ENCODE assay signal across 8 mouse cellular contexts in the genomic region with DNA sequence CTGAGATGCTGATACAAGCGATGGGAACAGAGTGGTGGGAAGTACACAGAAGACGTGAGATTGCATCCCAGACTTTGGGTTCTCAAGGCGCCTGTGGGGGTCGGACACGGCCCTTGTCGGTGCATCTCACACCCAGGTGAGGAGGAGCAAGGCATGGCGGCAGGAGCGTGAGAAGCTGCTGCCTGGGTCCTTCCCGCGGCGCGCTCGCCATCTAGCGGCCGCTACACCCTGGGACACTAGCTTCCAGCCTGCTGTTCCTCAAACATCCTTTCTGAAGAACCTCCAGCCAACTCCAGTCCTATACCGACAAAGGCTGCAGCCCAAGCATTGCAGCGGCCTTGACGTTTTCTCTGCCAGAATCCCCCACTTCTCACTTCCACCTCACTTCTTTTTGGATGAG. TPM values are rescaled to one million over a fixed set of nuclear protein-coding genes. Genes with fewer than 3 reads are reported as not detected.
DNase-seq lines count a peak whose midpoint lies in the region.

No protein-coding gene starts in this region.

- DNase-seq in gastrocnemius, postnatal 10 days: peak; percentile 66
- DNase-seq in gastrocnemius, adult 18-20 months (ENCODE audit: low spot score): no peak
- DNase-seq in T-cell, adult 2 months (ENCODE audit: low spot score): peak; percentile 69
- peak; percentile 78 for DNase-seq in embryo, embryonic 9.5 days (ENCODE audit: extremely low spot score)
- DNase-seq in heart, postnatal 10 days: peak; percentile 66 to 67
- DNase-seq in limb, embryonic 10.5 days (ENCODE audit: low spot score): peak; percentile 87
- DNase-seq in midbrain, embryonic 10.5 days (ENCODE audit: low spot score): peak; percentile 75
- DNase-seq in splenic B cell, adult 2 months (ENCODE audit: low read depth, low spot score): peak; percentile 83

- H3K9me3 ChIP-seq in limb, embryonic 10.5 days (replicated peaks): no peaks in the 10 kb centered on the region
- H3K9me3 ChIP-seq in midbrain, embryonic 10.5 days (replicated peaks): no peaks in the 10 kb centered on the region

- WGBS in limb, embryonic 10.5 days: 1% methylated on average over 18 of the region's 18 CpGs
- under 1% methylated on average over 18 of the region's 18 CpGs for WGBS in midbrain, embryonic 10.5 days

- peaks cover 13% of the 10 kb centered on the region for H3K27me3 ChIP-seq in limb, embryonic 10.5 days (ENCODE audit: low read depth, poor library complexity, severe bottlenecking)
- H3K27me3 ChIP-seq in midbrain, embryonic 10.5 days (ENCODE audit: low read depth, poor library complexity, severe bottlenecking): peaks cover 39% of the 10 kb centered on the region
- H3K27me3 ChIP-seq in splenic B cell, adult 2 months (ENCODE audit: control insufficient read depth, insufficient read depth, low read length, poor library complexity, severe bottlenecking): no peaks in the 10 kb centered on the region; the same call in 1 of the 2 replicates

- no peaks in the 10 kb centered on the region for H3K36me3 ChIP-seq in limb, embryonic 10.5 days
- no peaks in the 10 kb centered on the region for H3K36me3 ChIP-seq in midbrain, embryonic 10.5 days
- H3K36me3 ChIP-seq in splenic B cell, adult 2 months (ENCODE audit: control insufficient read depth, insufficient read depth, low read length, poor library complexity, severe bottlenecking): no peaks in the 10 kb centered on the region

- H3K27ac ChIP-seq in limb, embryonic 10.5 days: 0 out of 2 replicates have a peak overlapping the region, but pooled peaks have one; percentile 3
- peak overlapping the region; percentile 38; the same call in 1 of the 2 replicates for H3K27ac ChIP-seq in midbrain, embryonic 10.5 days (replicated peaks)

- intact Hi-C loops in heart, postnatal 10 days (cut with DNase I): no loop called here

- H3K4me3 ChIP-seq in limb, embryonic 10.5 days: peak overlapping the region; percentile 36
- H3K4me3 ChIP-seq in midbrain, embryonic 10.5 days: peak overlapping the region; percentile 36

- peaks cover 23% of the 10 kb centered on the region for H3K4me1 ChIP-seq in limb, embryonic 10.5 days
- peaks cover 16% of the 10 kb centered on the region for H3K4me1 ChIP-seq in midbrain, embryonic 10.5 days

RNA-seq across cellular contexts. Expression of gene Dand5, which starts 1.0 kb away (rescaled TPM):
- total RNA-seq in gastrocnemius, postnatal 10 days (2021): 1 to 10 TPM; 5.8 to 7.3 TPM
- 10 to 100 TPM; 12.8 to 12.9 TPM for total RNA-seq in gastrocnemius, adult 18-20 months (2021)
- 1 to 10 TPM; 3.1 to 3.8 TPM for total RNA-seq in heart, postnatal 10 days (2021)
- 1.9 and 2.7 TPM in 2 replicates for polyA plus RNA-seq in limb, embryonic 10.5 days (2016; fragmentation: Nextera tagmentation; extraction: Ambion mirVana)
- 2.9 and 5.3 TPM in 2 replicates for polyA plus RNA-seq in midbrain, embryonic 10.5 days (2016; fragmentation: Nextera tagmentation; extraction: Ambion mirVana)

RNA-seq across cellular contexts. Expression of gene Gadd45gip1, which starts 7.7 kb away (rescaled TPM):
- 10 to 100 TPM; 30.3 to 33.4 TPM for total RNA-seq in gastrocnemius, postnatal 10 days (2021)
- 10 to 100 TPM; 22.9 to 24.2 TPM for total RNA-seq in gastrocnemius, adult 18-20 months (2021)
- total RNA-seq in heart, postnatal 10 days (2021): 10 to 100 TPM; 23.7 to 25.0 TPM
- polyA plus RNA-seq in limb, embryonic 10.5 days (2016; fragmentation: Nextera tagmentation; extraction: Ambion mirVana): 51.7 and 54.4 TPM in 2 replicates
- 46.3 and 47.2 TPM in 2 replicates for polyA plus RNA-seq in midbrain, embryonic 10.5 days (2016; fragmentation: Nextera tagmentation; extraction: Ambion mirVana)

RNA-seq across cellular contexts. Expression of gene Rad23a, which starts 16.8 kb away (rescaled TPM):
- 100 to 1,000 TPM; 124 to 130 TPM for total RNA-seq in gastrocnemius, postnatal 10 days (2021)
- 100 to 1,000 TPM; 171 to 176 TPM for total RNA-seq in gastrocnemius, adult 18-20 months (2021)
- total RNA-seq in heart, postnatal 10 days (2021): 10 to 100 TPM; 77.8 to 88.5 TPM
- 119 and 122 TPM in 2 replicates for polyA plus RNA-seq in limb, embryonic 10.5 days (2016; fragmentation: Nextera tagmentation; extraction: Ambion mirVana)
- polyA plus RNA-seq in midbrain, embryonic 10.5 days (2016; fragmentation: Nextera tagmentation; extraction: Ambion mirVana): 124 and 131 TPM in 2 replicates

RNA-seq across cellular contexts. Expression of gene Calr, which starts 23.1 kb away (rescaled TPM):
- total RNA-seq in gastrocnemius, postnatal 10 days (2021): 100 to 1,000 TPM; 234 to 286 TPM
- 100 to 1,000 TPM; 145 to 160 TPM for total RNA-seq in gastrocnemius, adult 18-20 months (2021)
- 100 to 1,000 TPM; 275 to 333 TPM for total RNA-seq in heart, postnatal 10 days (2021)
- polyA plus RNA-seq in limb, embryonic 10.5 days (2016; fragmentation: Nextera tagmentation; extraction: Ambion mirVana): 820 and 843 TPM in 2 replicates
- 723 and 798 TPM in 2 replicates for polyA plus RNA-seq in midbrain, embryonic 10.5 days (2016; fragmentation: Nextera tagmentation; extraction: Ambion mirVana)

RNA-seq across cellular contexts. Expression of gene Nfix, which starts 23.5 kb away (rescaled TPM):
- total RNA-seq in gastrocnemius, postnatal 10 days (2021): 100 to 1,000 TPM; 598 to 734 TPM
- total RNA-seq in gastrocnemius, adult 18-20 months (2021): 100 to 1,000 TPM; 481 to 528 TPM
- 100 to 1,000 TPM; 256 to 266 TPM for total RNA-seq in heart, postnatal 10 days (2021)
- 0.24 and 2.1 TPM in 2 replicates for polyA plus RNA-seq in limb, embryonic 10.5 days (2016; fragmentation: Nextera tagmentation; extraction: Ambion mirVana)
- 0.49 and 1.2 TPM in 2 replicates for polyA plus RNA-seq in midbrain, embryonic 10.5 days (2016; fragmentation: Nextera tagmentation; extraction: Ambion mirVana)
